13 mouse cellular contexts compared by ENCODE assay signal in the genomic region with DNA sequence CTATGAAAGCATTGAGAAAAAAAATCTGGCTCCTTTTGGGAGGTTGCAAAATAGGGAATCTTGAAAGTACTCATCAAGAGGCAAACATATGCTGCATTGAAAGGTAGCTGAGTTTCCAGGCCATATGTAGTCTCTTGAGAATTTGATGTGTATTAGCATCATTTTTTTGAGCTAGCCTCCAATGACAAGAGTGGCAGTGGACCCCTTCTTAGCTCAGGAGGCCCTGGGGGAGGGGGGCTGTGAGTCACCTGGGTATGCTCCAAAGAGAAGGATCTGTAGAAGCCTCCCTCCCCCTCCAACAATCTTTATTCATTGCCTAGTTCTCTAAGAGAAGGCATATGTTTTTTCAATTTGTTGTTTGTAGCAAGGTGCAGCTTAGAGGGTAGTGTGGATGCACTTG.
"Had no signal": no experiment of that assay in that cellular context is flagged by ENCODE, and none has a peak within 500 bp of the region (broad histone marks: within the 10 kb centered on the region; RNA-seq: fewer than 3 reads in every experiment).

No protein-coding gene starts in this region.

- H3K9me3 ChIP-seq: midbrain, embryonic 13.5 days; midbrain, embryonic 15.5 days; neural tube, embryonic 12.5 days; stomach, embryonic 15.5 days had no signal

- DNase-seq: lung, adult 18-20 months; lung, embryonic 14.5 days; lung, postnatal 10 days; lung, postnatal 4 days; right cerebral cortex, postnatal 14 days; thymus, adult 2 months; thymus, postnatal 25 days had no signal

- H3K27ac ChIP-seq: midbrain, embryonic 13.5 days; midbrain, embryonic 15.5 days; neural tube, embryonic 12.5 days; stomach, embryonic 15.5 days; stomach, postnatal 0 days had no signal

- ATAC-seq: midbrain, embryonic 13.5 days; midbrain, embryonic 15.5 days had no signal

- H3K9ac ChIP-seq: lung, embryonic 14.5 days; midbrain, embryonic 13.5 days; midbrain, embryonic 15.5 days; neural tube, embryonic 12.5 days; stomach, embryonic 15.5 days had no signal

- H3K4me3 ChIP-seq: midbrain, embryonic 13.5 days; midbrain, embryonic 15.5 days; neural tube, embryonic 12.5 days; stomach, embryonic 15.5 days had no signal

- H3K27me3 ChIP-seq: midbrain, embryonic 13.5 days; midbrain, embryonic 15.5 days; neural tube, embryonic 12.5 days; stomach, embryonic 15.5 days had no signal

- H3K36me3 ChIP-seq: midbrain, embryonic 13.5 days; midbrain, embryonic 15.5 days; neural tube, embryonic 12.5 days; stomach, embryonic 15.5 days had no signal

- H3K4me2 ChIP-seq: lung, embryonic 14.5 days; midbrain, embryonic 11.5 days; midbrain, embryonic 13.5 days; midbrain, embryonic 15.5 days; neural tube, embryonic 12.5 days; stomach, embryonic 15.5 days had no signal

- H3K4me1 ChIP-seq: midbrain, embryonic 13.5 days; midbrain, embryonic 15.5 days; neural tube, embryonic 12.5 days; stomach, embryonic 15.5 days had no signal
